Mouse (Mus musculus) embryo, embryonic 11.5 days (tissue): ENCODE measurements around the gene Ing1.

Source experiments
- DNase-seq: peaks from one replicate; pipeline ENCODE4 v3.0.0-alpha.2; 2012; ENCODE audit warnings: low read depth, low spot score

Ing1 gene

DNA sequence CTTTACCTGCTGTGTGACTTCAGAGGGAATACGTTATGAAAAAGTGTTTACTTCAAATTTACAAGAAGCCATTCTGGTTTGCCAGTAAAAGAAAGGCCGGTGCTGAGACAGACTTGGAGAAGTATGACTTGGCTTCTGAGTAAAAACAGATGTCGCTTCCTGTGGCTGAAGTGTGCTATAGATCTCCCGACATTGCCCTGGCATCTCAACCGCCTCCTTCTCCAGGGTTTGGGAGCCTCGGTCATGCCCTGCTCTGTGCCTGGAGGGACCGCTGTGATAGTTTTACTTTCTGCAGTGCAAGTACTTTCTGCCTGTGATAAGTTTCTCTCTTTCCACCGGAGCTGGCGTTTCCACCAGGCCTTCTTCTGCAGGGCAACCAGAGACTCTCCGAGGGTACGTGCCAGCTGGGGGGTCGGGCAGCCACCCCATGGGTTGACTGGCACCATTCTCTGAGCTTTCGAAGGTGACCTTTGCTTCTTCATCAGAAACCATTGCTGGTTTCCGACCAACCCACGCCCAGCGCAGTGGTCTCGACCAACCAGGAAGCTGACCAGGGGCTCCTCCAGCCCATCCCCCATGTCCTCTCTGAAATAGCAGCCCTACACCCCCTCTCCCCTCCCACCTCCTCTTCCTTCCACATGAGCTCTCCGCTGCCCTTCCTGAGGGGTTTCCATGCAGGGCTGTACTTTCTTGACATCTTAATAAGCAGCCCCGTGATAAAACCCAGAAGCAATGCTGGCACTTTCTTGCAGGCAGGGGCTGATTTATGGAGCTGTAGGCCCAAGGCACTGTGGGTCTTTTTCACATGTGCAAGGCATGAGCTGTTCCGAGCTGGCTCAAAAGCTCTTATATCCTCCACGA is 30.4 kb downstream of the Ing1 start:
- DNase-seq: peak; percentile 53

DNA sequence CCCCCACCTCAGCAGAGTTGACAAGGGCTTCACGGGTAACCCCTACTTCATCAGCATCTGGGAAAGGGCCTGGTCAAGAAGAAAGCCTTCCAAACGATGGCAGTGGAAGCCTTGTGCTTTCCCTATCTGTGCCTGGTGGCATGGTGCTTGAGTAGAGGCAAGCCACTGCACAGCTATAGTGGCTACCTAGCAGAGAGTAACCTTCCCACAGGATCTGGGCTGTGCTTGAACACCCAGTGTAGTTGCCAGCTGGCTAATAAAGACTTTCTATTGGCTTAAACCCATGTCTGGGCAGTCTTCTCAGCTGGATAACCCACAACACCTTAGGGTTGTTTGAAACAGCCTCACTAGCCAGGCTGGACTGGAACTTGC is 31.0 kb downstream of the Ing1 start:
- DNase-seq: no peak

DNA sequence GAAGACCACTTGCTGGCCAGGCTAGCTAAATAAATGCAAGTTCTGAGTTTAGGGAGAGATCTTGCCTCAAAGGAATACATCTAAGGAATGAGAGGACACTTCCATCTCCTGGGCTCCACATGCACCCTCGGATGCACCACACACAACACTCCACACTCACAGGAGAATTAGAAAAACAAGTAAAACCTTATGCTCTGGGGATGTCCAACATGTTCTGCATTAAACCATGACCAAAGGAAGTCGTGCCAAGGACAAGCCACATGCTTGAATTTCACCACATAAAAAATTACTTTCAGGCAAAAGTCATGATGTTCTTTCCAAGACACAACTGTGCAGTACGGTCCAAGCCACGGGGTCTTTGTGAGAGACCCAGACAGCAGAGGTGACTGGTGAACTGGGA is 36.5 kb downstream of the Ing1 start:
- no peak for DNase-seq

DNA sequence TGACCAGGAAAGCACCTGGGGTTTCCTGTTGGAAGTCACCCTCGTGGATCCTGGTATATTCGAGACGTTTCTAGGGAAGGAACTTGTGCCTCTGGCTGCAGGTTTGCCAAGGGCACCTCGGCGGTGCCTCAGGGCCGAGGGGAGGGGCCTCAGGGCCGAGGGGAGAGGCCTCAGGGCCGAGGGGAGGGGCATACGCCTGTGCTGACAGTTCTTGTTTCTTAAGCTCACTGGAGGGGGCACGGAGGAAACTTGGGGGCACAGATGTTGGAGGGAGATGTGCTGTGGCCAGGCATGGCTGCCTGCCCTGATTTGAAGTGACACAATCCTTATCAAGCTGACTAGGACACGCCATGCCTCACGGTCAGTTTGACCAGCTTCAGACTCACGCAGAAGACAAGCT is 36.9 kb downstream of the Ing1 start:
- no peak for DNase-seq

GRCm38 (mm10) chr8:11593222-11593884 is 38.0 kb downstream of the Ing1 start:
- no peak for DNase-seq

- DNase-seq: no peak
Observed at GRCm38 (mm10) chr8:11600301-11600951, 45.1 kb downstream of the Ing1 start.

GRCm38 (mm10) chr8:11602006-11602680 is 46.8 kb downstream of the Ing1 start:
- peak; percentile 64 for DNase-seq

- DNase-seq: no peak
Observed at GRCm38 (mm10) chr8:11608848-11609247, 53.5 kb downstream of the Ing1 start.
